Mouse (Mus musculus): ENCODE data around the gene Fbxl17.

DNA sequence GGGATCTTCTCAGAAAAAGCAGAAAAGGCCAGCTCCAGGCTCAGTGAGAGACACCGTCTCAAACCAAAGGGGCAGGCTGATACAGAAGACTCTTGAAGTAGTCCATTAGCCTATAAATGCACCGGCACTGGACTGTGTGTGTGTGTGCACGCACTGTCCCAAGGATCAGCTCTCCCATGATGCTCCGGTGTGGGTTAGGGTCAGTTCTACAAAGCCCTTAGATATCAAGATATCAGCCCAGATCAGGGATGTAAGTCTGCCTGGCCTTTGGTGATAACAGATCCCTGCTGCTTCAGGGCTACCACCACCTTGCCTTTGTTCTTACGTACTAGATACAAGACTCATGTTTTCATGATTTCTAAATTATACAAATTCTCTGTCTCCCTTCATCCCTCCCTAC is 294.5 kb downstream of the Fbxl17 start:
- TF ChIP-seq CTCF (IDR thresholded peaks at IDR 0.05; ENCODE audit: borderline replicate concordance, control insufficient read depth, extremely low read depth, insufficient read depth, low read length, poor library complexity) (no peak), POLR2A (IDR thresholded peaks at IDR 0.05; ENCODE audit: control insufficient read depth, extremely low read depth, insufficient read depth, low read length, poor library complexity) (no peak)
